Mouse (Mus musculus): ENCODE data around the gene Igf2r. TPM values are rescaled to one million over a fixed set of nuclear protein-coding genes. Genes with fewer than 3 reads are reported as not detected.

Gene Igf2r
- total and polyA plus RNA-seq, 3 experiments, result 25.6 to 61.8 (median 34.6) TPM

DNA sequence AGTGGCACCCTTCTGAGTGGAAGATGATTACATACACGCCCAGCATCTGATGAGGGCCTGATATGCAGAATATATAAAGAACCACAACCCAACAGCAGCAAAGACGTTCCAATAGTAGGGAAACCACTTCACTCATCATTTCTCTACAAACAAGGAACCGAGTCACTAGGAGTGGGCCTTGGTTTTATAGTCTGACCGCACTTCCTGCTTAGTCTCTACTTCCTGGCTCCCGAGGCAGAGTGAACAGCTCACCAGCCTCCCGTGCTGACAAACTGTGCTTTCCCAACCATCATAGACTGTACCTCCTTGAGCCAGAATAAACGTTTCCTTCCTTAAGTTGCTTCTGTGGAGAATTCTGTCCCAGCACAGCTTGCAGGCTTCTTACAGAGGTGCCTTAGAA lies 113.6 kb downstream of the Igf2r start:
- Histone ChIP-seq H3K4me1 (ENCODE audit: control insufficient read depth in 1 of 2, insufficient read depth in 2 of 2) (peaks cover 0 to 8% of the 10 kb centered on the region in 2 experiments; a peak in 2 of 4 replicates), H3K27me3 (replicated peaks) (no peaks in the 10 kb centered on the region), H3K36me3 (replicated peaks in 1 of 2; ENCODE audit: control insufficient read depth in 1 of 2, insufficient read depth in 1 of 2, low read length in 1 of 2) (no peaks in the 10 kb centered on the region), H3K4me2 (ENCODE audit: insufficient read depth, low read depth, poor library complexity, severe bottlenecking) (no peak overlapping the region), H3K27ac (ENCODE audit: insufficient read depth, low read depth) (no peak overlapping the region), H3K9ac (ENCODE audit: insufficient read depth, low read depth) (no peak overlapping the region), H3K79me2 (replicated peaks; ENCODE audit: control insufficient read depth, extremely low read depth, insufficient read depth, poor library complexity, severe bottlenecking) (no peaks in the 10 kb centered on the region), H3K9me3 (replicated peaks; ENCODE audit: low read length) (no peaks in the 10 kb centered on the region), H3K4me3 (replicated peaks in 1 of 3; ENCODE audit: low read depth in 2 of 3, low read length in 2 of 3, poor library complexity in 1 of 3) (no peak overlapping the region)
- dilution Hi-C loops (cut with MboI; ENCODE audit: extremely low pct_ligation_motif_present, extremely low pct_unique_long_range_greater_than_20kb, low sequenced_read_pairs) (no loop called here), in situ Hi-C loops (cut with MboI; ENCODE audit: low pct_ligation_motif_present, low pct_unique_long_range_greater_than_20kb, low sequenced_read_pairs) (loop anchor here (25.0 kb wide), 1 partner anchor 94 kb away; no protein-coding TSS in a partner anchor)
- DNase-seq (ENCODE audit: extremely low read depth), result no peak
- TF ChIP-seq PAX5 (IDR thresholded peaks at IDR 0.05; ENCODE audit: low read length) (no peak), POLR2A (IDR thresholded peaks at IDR 0.05; ENCODE audit: low read depth, low read length) (no peak), USF2 (conservative IDR thresholded peaks at IDR 0.05; ENCODE audit: low read depth, low read length) (no peak), RCOR1 (conservative IDR thresholded peaks at IDR 0.05; ENCODE audit: low read depth, low read length) (no peak), E2F4 (IDR thresholded peaks at IDR 0.05; ENCODE audit: insufficient replicate concordance, low read depth, low read length) (no peak), ZC3H11A (IDR thresholded peaks at IDR 0.05; ENCODE audit: low read depth, low read length) (no peak), MAX (IDR thresholded peaks at IDR 0.05; ENCODE audit: low read length) (no peak), JUN (IDR thresholded peaks at IDR 0.05; ENCODE audit: insufficient read depth, low read depth, low read length) (no peak), MEF2A (IDR thresholded peaks at IDR 0.05; ENCODE audit: borderline replicate concordance, low read depth, low read length) (no peak), MYC (IDR thresholded peaks at IDR 0.05; ENCODE audit: low read depth, low read length) (no peak), BHLHE40 (IDR thresholded peaks at IDR 0.05; ENCODE audit: low read depth, low read length) (no peak)

DNA sequence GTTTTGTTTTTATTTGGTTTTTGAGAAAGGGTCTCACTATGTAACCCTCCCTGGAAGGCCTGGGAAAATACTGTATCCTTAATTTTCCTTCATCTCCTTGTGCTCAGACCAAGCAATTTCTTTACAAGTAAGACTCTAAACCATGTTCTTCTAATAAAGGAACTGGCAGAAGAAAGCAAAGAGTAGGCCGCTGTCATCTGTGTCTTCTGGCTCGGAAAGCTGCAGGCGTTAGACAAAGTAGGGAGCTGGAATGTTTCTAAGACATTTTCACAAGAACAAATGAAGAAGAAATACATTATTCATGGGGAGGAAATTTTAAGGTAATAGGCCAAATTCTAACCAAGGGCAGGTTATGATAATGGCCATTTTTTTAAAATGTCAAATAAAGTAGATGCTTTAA lies 115.4 kb downstream of the Igf2r start:
- in situ Hi-C loops (cut with MboI; ENCODE audit: low pct_ligation_motif_present, low pct_unique_long_range_greater_than_20kb, low sequenced_read_pairs), result loop anchor here (25.0 kb wide), 1 partner anchor 92 kb away; no protein-coding TSS in a partner anchor
- no peak overlapping the region for H3K4me2 ChIP-seq (ENCODE audit: insufficient read depth, low read depth, poor library complexity, severe bottlenecking)
- no peaks in the 10 kb centered on the region for H3K79me2 ChIP-seq (replicated peaks; ENCODE audit: control insufficient read depth, extremely low read depth, insufficient read depth, poor library complexity, severe bottlenecking)
- TF ChIP-seq ZC3H11A (IDR thresholded peaks at IDR 0.05; ENCODE audit: low read depth, low read length) (no peak), MEF2A (IDR thresholded peaks at IDR 0.05; ENCODE audit: borderline replicate concordance, low read depth, low read length) (no peak), KAT2A (IDR thresholded peaks at IDR 0.05; ENCODE audit: insufficient replicate concordance, low read length) (no peak), MAFK (IDR thresholded peaks at IDR 0.05; ENCODE audit: insufficient replicate concordance, low read length) (no peak), PAX5 (IDR thresholded peaks at IDR 0.05; ENCODE audit: low read length) (no peak), CHD1 (IDR thresholded peaks at IDR 0.05; ENCODE audit: low read depth, low read length) (no peak), MAZ (IDR thresholded peaks at IDR 0.05; ENCODE audit: low read depth, low read length) (no peak), USF1 (IDR thresholded peaks at IDR 0.05; ENCODE audit: low read depth, low read length) (no peak), ZNF384 (IDR thresholded peaks at IDR 0.05; ENCODE audit: low read depth, low read length) (no peak), JUND (conservative IDR thresholded peaks at IDR 0.05; ENCODE audit: low read depth, low read length) (no peak), UBTF (IDR thresholded peaks at IDR 0.05; ENCODE audit: low read depth, low read length) (no peak)
- H3K4me3 ChIP-seq (replicated peaks in 1 of 3; ENCODE audit: low read depth in 2 of 3, low read length in 2 of 3, poor library complexity in 1 of 3), result no peak overlapping the region
- no peak overlapping the region for H3K27ac ChIP-seq (ENCODE audit: insufficient read depth, low read depth)
- no peaks in the 10 kb centered on the region for H3K9me3 ChIP-seq (replicated peaks; ENCODE audit: low read length)
- dilution Hi-C loops (cut with MboI; ENCODE audit: extremely low pct_ligation_motif_present, extremely low pct_unique_long_range_greater_than_20kb, low sequenced_read_pairs), result no loop called here
- no peaks in the 10 kb centered on the region for H3K27me3 ChIP-seq (replicated peaks)
- H3K4me1 ChIP-seq (ENCODE audit: control insufficient read depth in 1 of 2, insufficient read depth in 2 of 2), result peaks cover 0 to 8% of the 10 kb centered on the region in 2 experiments; a peak in 1 of 4 replicates
- no peaks in the 10 kb centered on the region for H3K36me3 ChIP-seq (replicated peaks in 1 of 2; ENCODE audit: control insufficient read depth in 1 of 2, insufficient read depth in 1 of 2, low read length in 1 of 2)
- no peak overlapping the region for H3K9ac ChIP-seq (ENCODE audit: insufficient read depth, low read depth)
- DNase-seq (ENCODE audit: extremely low read depth), result no peak
